Mouse (Mus musculus): ENCODE measurements at regions not wholly inside any gene's neighbourhood (a gene's known extent, or its start where the extent isn't known, plus 50 kb on each side); places are given as distances from the start of the nearest gene placed in this dataset.
A peak's percentile ranks its signal among the peaks of the same experiment; 100 is the strongest.

GRCm38 (mm10) chr15:67283275-67283972 lies 782.7 kb upstream of the Lrrc6 start:
- DNase-seq = no peak

DNA sequence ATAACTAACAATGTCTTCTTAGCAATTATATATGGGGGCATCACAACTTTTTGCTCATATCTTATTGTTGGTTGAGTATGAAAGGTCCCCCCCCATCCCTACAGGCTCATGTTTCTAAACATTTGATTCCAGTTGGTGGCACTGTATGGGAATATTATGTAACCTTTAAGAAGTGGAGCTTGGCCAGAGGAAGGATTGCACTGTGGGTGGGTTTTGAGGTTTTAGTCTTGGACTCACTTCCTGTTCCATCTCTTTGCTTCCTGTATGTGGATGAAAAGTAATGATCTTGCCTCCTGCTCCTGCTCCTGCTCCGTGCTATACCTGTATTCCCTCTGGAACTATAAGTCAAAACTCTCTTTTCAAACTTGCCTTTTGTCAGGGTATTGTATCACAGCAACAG lies 778.2 kb upstream of the Lrrc6 start:
- DNase-seq = no peak

DNA sequence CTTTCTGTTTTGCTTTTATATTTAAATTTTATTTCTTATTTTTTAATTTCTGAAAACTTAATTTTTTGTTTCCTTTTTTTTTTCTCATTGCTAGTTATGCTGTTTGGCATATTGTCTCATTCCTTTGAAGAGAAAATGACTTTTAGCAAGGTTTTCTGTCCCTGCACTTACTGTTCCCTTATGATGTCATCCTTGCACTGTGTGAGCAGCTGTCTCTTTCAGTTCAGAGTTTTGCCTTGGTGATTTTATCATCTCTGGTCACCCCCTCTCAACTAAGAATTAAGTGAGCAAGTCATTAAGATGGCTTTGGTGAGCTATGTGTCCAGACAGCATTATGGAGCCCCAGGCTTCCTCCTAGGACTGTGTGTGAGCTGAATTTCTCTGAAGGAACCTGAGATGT lies 774.3 kb upstream of the Lrrc6 start:
- no peak for DNase-seq

DNA sequence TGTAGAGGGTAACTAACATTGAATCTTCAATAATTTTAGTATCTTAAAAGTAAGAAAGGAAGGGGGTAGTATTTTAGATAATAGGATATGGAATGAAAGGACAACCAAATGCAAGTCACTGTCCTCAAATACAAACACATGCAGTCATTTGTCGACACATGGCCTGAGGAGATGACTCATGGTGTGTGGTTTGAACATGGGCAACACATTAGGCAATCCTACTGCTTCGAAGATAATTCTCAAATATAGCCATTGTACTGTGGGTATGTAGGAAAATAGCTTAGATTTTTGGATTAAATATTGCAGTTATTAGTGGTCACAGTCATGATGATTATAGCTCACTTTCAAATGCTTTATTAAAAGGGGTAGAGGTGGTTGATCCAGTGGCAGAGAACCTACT lies 771.7 kb upstream of the Lrrc6 start:
- DNase-seq = no peak

DNA sequence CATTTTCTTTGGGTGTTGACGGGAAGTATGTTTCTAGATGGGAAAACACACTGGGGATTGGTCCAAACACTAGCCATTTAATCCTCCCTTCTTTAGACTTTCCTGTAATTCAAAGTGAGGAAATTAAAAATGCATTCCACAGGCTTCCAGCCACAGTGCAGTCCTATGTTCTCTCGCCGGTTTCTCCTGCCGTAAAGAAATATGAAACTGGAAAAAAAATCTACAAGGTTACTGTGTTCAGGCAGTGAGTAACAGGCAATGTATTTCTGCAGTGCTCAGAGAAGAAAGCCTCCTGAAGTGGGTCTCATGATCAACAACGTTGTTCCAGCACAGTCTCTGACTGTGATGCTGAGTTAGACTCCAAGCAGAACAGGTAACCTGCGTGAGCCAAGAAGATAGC lies 763.0 kb upstream of the Lrrc6 start:
- no peak for DNase-seq

GRCm38 (mm10) chr15:67263313-67263712 lies 762.6 kb upstream of the Lrrc6 start:
- DNase-seq = no peak

DNA sequence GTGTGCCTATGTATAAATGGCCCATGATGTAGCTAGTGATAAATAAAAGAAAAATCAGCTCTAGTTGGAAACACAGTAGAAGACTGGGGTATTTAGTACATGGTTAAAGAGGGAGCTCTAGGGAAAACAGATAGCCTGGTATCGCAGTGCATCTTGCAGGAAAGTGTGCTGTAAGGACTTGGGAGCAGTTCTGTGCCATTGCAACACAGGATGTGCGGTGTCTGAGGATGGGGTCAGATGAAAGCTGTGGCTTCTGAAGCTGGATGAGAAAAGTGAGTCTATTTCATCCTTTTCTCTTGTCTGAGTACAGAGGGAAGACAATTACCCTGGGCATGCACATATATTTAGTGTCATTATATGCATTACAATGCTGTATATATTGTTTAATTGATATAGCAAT lies 761.6 kb upstream of the Lrrc6 start:
- DNase-seq = no peak

GRCm38 (mm10) chr15:67260666-67261065 lies 760.0 kb upstream of the Lrrc6 start:
- no peak for DNase-seq

- no peak for DNase-seq
Measured at GRCm38 (mm10) chr15:67249147-67249546, 748.4 kb upstream of the Lrrc6 start.

- no peak for DNase-seq
Measured at GRCm38 (mm10) chr15:67248471-67248870, 747.8 kb upstream of the Lrrc6 start.

DNA sequence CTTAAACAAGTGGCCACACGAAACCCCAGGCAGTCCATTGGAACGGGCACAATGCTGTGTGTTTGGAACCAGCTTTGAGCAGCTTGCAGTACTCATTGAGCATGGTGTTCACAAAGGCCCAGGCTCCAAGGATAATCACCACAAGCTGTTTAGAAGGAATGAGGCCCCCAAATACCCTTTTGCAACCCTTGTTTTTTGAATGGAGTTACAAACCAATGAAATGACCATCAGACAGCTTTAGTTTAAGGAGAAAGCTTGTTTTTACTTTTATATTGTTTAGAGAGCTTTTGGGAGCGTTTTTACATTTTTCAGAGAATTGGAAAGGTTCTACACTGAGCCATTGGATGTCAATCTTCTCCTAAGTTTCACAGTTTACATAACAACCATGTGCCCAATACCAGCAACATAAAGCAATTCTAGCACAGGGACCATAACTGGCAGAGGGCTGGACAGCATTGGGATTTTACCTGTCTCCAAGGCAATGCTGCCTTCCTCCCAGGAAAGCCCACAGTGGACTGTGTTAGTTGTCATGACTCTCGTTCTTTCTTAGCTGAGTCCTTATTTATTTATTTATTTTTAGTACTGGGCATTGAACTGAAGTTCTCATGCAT lies 745.1 kb upstream of the Lrrc6 start:
- DNase-seq = no peak

GRCm38 (mm10) chr15:67244908-67245657 lies 744.4 kb upstream of the Lrrc6 start:
- no peak for DNase-seq

DNA sequence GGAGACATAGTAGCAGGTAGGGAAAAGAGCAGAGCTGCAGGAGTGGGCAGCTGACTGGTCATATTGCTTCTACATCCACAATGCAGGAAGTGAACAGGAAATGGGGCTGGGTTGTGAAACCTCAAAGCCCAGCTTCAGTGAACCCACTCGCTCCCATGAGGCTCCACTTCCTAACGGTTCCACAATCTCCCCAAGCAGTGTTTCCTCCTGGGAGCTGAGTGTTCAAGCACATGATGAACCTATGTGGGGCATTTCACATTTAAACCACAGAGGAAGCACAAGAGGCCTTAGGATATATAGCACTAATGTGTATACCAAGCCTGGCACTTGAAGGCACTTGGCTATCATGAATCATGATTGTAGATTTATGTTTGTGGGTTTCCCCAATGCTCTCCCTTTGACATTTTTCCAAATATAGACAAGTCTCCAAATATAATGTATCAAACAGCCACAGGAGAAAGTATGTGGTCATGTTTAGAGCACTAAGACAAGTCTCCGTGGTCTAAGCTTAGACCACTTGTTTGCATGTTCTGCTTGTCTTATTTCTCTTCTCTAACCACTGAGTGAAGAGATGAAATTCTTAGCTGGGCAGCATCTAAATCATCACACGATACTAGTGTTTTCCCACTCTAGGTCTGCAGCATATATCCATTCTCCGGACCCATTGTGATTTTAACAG lies 734.5 kb upstream of the Lrrc6 start:
- DNase-seq = no peak

DNA sequence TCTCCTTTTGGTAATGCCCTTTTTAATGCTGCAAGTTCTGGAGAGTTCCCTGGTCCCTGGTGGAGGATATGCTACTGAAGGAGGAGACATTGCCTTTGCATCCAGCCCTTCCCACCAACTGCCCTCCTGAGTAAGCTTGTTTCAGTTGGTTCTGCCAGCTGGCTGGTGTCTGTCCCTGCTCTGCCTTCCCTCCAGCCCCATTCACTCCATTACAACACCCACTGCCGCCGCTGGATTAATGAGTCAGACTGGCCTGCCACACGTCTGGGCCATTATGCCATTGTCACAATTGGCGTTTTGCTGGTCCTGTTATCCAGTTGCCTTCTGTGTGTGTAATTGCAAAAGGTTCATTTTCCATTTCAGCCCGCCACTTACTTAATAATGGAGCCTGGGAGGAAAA lies 728.6 kb upstream of the Lrrc6 start:
- no peak for DNase-seq

DNA sequence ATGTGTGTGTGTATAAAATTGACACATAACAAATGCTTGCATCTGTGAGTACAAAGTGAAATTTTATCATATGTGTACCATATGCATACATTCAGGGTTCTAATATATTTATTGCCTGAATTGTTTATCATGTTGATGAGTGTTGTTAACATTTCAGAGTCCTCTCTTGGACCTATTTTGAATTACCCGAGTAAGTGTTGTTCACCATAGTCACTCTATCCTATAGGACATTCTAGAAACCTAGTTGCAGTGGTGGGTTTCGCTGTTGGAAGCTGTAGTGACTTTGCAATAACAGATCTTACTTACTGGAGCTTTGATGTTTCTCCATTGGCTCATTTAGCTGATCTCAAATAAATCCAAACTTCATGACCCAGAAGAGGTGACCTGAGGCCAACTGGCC lies 727.9 kb upstream of the Lrrc6 start:
- no peak for DNase-seq

DNA sequence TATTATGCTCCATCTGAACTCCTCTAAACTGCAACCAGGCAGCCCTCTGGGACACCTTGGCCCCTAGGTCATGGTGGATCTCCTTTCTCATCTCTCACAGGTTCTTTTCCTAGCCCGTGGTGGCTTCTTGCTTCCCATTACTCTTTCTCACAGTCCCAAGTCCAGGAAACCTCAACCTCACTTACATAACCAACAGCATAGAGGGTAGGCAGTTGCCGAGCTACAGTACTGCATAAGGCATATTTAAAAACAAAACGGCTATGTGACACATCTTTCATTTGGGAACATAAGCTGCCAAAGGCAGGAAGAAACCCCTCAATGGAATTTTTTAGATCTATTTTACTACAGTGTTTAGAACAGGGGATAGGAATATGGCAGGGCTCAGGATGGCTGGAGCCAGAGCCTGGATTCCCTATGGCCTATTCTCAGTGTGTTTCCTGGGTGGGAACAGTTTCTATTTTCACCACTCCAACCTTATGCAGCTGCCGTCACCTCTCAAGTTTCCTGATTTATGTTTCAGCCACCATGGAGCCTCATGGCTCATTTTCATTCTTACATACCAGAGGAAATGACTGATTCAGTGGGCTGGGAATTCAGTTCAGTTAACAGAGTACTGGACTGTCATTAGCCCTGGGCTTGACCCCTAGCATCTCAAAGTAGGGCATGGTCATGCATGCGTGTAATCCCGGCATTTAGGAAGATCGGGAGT lies 726.9 kb upstream of the Lrrc6 start:
- peak; percentile 1 to 9 for DNase-seq

DNA sequence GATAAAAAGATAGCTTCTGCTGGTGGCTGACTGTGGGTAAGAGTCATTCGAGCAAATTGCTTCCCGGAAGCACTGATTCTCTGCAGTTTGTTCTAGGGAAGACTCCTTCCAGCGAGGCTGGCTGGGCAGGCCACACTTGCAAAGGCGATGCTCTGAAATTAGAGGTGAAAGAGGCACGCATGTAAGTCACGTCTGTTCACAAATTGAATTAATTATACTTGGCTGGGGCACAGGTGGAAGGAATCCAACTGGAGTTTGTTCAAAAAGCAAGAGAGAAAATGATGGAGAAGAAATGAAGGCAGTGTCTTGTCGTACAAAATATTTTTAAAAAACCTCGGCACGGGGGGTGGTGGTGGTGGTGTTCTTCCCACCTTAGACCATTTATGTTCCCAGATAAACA lies 726.2 kb upstream of the Lrrc6 start:
- peak in 1 of 2 experiments; percentile 4 for DNase-seq
